Mouse (Mus musculus) ES-E14 (cell line): ENCODE measurements around the gene Tmem132c. TPM values are rescaled to one million over a fixed set of nuclear protein-coding genes. Genes with fewer than 3 reads are reported as not detected.
A peak's percentile ranks its signal among the peaks of the same experiment; 100 is the strongest.

Experiments
- DNase-seq: peaks from one replicate; pipeline ENCODE4 v3.0.0-alpha.2; 2013; ENCODE audit warnings: low read depth, low spot score
- H3K27ac ChIP-seq: 2 replicates; pipeline ENCODE4 v1.5.1; 2012; ENCODE audit warnings: low read depth, mild to moderate bottlenecking, low read length, moderate library complexity, mixed read lengths; ENCODE audit not compliant: poor library complexity, insufficient read depth, severe bottlenecking
- H3K36me3 ChIP-seq: 2 replicates; pipeline ENCODE4 v1.6.1; 2012; ENCODE audit warnings: mild to moderate bottlenecking, low read length, moderate library complexity, mixed read lengths; ENCODE audit not compliant: control insufficient read depth, poor library complexity, insufficient read depth, severe bottlenecking
- H3K4me1 ChIP-seq, 2 experiments: fragments of 150-350 bp in 1 of 2; sonication (generic) in 1 of 2; 2 replicates each; pipeline ENCODE4 v1.6.1; 2012; ENCODE audit warnings: low read length in 2 of 2, mild to moderate bottlenecking in 1 of 2, mixed read lengths in 1 of 2; ENCODE audit not compliant: control insufficient read depth in 2 of 2, insufficient read depth in 2 of 2, poor library complexity in 1 of 2
- H3K4me3 ChIP-seq, 2 experiments: fragments of 150-350 bp in 1 of 2; sonication (generic) in 1 of 2; 2 replicates each; pipeline ENCODE4 v1.5.1; 2012; ENCODE audit warnings: low read length in 2 of 2, low read depth in 1 of 2, mild to moderate bottlenecking in 1 of 2, mixed read lengths in 1 of 2; ENCODE audit not compliant: insufficient read depth in 1 of 2, poor library complexity in 1 of 2, severe bottlenecking in 1 of 2
- H3K9ac ChIP-seq: 2 replicates; pipeline ENCODE4 v1.6.1; 2012; ENCODE audit warnings: low read depth, mild to moderate bottlenecking, low read length, mixed read lengths; ENCODE audit not compliant: poor library complexity, insufficient read depth, severe bottlenecking
- H3K9me3 ChIP-seq: fragments of 150-350 bp; sonication (generic); 2 replicates; pipeline ENCODE4 v1.6.1; 2012; ENCODE audit warnings: low read depth, mild to moderate bottlenecking, low read length; ENCODE audit not compliant: control insufficient read depth, insufficient read depth
- CHD2 ChIP-seq: IDR thresholded peaks from 2 replicates; pipeline ENCODE4 v1.6.1; 2014; ENCODE audit warnings: mild to moderate bottlenecking, low read depth, low read length, inconsistent platforms
- HCFC1 ChIP-seq: IDR thresholded peaks from 2 replicates; pipeline ENCODE4 v1.6.1; 2012; ENCODE audit warnings: low read length, inconsistent platforms, borderline replicate concordance; ENCODE audit not compliant: insufficient read depth
- MAFK ChIP-seq: IDR thresholded peaks from 2 replicates; pipeline ENCODE4 v1.6.1; 2014; ENCODE audit warnings: mild to moderate bottlenecking, low read depth, low read length, inconsistent platforms; ENCODE audit not compliant: insufficient read depth
- ZC3H11A ChIP-seq: IDR thresholded peaks from 2 replicates; pipeline ENCODE4 v1.6.1; 2012; ENCODE audit warnings: low read depth, mild to moderate bottlenecking, inconsistent platforms, low read length, borderline replicate concordance
- ZNF384 ChIP-seq: IDR thresholded peaks from 2 replicates; pipeline ENCODE4 v1.6.1; 2012; ENCODE audit warnings: low read depth, low read length, inconsistent platforms
- in situ Hi-C, 2 experiments: fragments of 600-800 bp; cut with MboI; formaldehyde crosslinking; loops; one replicate each; pipeline ENCODE4 v1.15.1; 2025; ENCODE audit warnings: low sequenced_read_pairs in 2 of 2, inconsistent platforms in 1 of 2; ENCODE audit not compliant: unreplicated experiment in 2 of 2
- total RNA-seq: library from RNA; depleted of rRNA; stranded (reverse); fragments of 300-350 nt; gene quantifications from 2 replicates; pipeline ENCODE4 v1.2.3, GENCODE M21; 2012

Gene Tmem132c
- total RNA-seq, 1 experiment: 0.71 TPM

DNA sequence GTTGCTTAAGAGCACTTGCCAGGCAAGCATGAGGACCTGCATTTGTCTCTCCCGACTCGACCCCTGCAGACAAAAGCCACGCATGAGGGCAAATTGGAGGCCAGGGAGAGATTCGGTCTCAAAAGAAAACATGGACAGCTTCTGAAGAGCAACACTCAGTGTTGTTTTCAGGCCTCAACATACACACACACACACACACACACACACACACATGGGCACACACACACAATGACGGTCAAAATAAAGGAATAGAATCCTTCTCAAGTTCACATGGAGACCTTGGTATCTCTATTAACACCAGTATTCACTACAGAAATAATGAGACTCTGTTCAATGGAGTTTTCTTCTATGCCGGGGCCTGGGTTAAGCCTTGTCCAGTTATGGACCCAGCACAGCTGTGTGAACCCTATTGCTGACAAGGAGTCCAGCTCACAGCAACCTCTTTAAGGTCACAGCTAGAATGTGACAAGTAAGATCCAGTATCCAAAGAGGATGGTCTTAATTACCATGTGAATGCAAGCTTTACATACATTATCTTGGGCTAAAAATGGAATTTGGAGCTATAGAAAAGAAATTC is 325.6 kb downstream of the Tmem132c start:
- H3K4me3 ChIP-seq: no peak overlapping the region
- in situ Hi-C loops: no loop called here
- H3K36me3 ChIP-seq: no peaks in the 10 kb centered on the region
- H3K9ac ChIP-seq: no peak overlapping the region
- no peak overlapping the region for H3K27ac ChIP-seq
- H3K9me3 ChIP-seq: no peaks in the 10 kb centered on the region
- TF ChIP-seq CHD2: no peak
- no peak for TF ChIP-seq MAFK
- TF ChIP-seq ZNF384: no peak
- no peak for TF ChIP-seq HCFC1
- no peak for TF ChIP-seq ZC3H11A
- DNase-seq: no peak
- H3K4me1 ChIP-seq: no peaks in the 10 kb centered on the region

DNA sequence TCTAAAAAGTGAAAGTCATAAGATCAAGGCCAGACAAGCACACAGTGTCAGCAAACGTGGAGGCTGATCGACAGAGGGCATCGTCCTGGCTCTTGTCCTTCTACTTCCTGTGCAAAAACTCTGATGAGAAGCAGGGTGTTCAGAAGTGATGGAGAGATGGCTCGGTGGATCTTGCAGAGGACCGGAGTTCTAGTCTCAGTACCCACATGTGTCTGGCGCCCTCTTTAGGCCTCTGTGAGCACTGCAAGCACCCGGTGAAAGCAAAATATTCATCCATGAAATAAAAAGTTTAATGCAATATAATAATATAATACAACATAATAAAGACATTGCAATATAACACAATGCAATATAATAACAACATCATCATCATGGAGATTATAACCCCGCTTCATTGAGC is 335.8 kb downstream of the Tmem132c start:
- no peaks in the 10 kb centered on the region for H3K9me3 ChIP-seq
- H3K9ac ChIP-seq: no peak overlapping the region
- TF ChIP-seq ZC3H11A (peak; percentile 24; the same call in 1 of the 2 replicates), MAFK (no peak)
- H3K36me3 ChIP-seq: no peaks in the 10 kb centered on the region
- peaks cover 0 to 5% of the 10 kb centered on the region in 2 experiments; a peak in 1 of 4 replicates for H3K4me1 ChIP-seq
- no peak for DNase-seq
- in situ Hi-C loops: no loop called here
- no peak overlapping the region for H3K27ac ChIP-seq
- H3K4me3 ChIP-seq: no peak overlapping the region

DNA sequence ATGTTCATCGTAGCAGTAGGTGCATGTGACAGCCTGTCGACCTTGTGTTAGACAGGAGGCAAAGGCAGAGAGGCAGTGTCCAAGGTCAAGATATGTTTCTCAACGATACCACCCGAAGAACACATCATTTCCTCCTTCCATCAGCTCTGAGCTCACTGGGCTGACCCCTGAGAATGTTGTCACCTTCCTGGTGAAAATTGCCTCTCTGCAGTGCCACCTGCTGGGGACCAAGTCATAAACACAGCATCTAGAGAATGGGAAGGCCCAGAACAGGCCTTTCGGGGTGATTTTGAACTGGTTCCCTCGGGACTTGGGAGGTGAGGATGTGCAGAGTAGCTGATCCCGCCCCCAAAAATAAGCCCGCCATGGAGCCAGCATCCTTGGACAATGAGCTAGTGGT is 342.1 kb downstream of the Tmem132c start:
- no peak overlapping the region for H3K27ac ChIP-seq
- in situ Hi-C loops: no loop called here
- DNase-seq: no peak
- H3K36me3 ChIP-seq: no peaks in the 10 kb centered on the region
- no peak overlapping the region for H3K4me3 ChIP-seq
- H3K9ac ChIP-seq: no peak overlapping the region
- H3K4me1 ChIP-seq: peaks cover 0 to 2% of the 10 kb centered on the region in 2 experiments; a peak in 1 of 4 replicates
- no peaks in the 10 kb centered on the region for H3K9me3 ChIP-seq
- TF ChIP-seq MAFK (no peak), CHD2 (no peak), ZNF384 (no peak), ZC3H11A (no peak), HCFC1 (no peak)

DNA sequence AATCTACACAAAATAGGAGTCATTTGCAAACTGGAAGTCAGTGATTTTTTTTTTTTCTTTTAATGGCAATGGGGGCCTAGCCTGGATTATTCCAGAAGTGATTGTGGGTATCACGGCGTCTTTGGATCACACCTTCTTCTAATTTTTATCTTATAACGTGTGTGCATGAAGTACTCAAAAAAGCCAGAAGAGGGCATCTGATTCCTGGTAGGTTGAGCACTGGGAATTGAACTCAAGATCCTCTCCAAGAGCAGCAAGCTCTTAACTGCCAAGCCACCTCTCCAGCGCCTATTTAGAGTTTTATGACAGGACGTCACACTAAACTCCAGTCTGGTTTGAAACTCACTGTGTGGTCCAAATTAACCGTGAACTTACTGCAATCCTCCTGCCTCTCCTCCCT is 346.2 kb downstream of the Tmem132c start:
- H3K27ac ChIP-seq: no peak overlapping the region
- H3K9ac ChIP-seq: no peak overlapping the region
- no peak overlapping the region for H3K4me3 ChIP-seq
- TF ChIP-seq ZNF384 (no peak), MAFK (no peak), ZC3H11A (no peak), CHD2 (no peak), HCFC1 (no peak)
- H3K36me3 ChIP-seq: 0 out of 2 replicates have a peak, but pooled peaks cover 3% of the 10 kb centered on the region
- H3K9me3 ChIP-seq: no peaks in the 10 kb centered on the region
- DNase-seq: peak; percentile 24
- H3K4me1 ChIP-seq: no peaks in the 10 kb centered on the region
- in situ Hi-C loops: no loop called here

DNA sequence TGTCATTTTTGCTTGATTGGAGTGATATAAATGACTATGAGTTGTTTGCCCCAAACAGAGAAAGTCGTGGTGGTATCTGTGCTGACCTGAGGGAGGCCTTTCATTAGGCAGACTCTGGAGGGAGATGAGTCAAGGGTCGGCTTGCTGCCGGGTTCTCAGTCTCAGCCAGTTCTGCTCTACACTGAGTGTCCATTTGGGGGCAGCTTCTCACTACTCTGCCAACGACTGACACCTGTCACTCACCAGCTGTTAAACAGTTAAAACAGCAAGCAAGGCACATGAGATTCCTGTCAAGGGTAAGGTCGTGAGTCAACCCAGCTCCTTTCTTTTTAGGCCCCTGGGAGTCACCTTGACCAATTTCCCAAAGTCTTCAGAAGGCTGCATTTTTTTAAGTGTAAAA is 350.8 kb downstream of the Tmem132c start:
- no peak overlapping the region for H3K4me3 ChIP-seq
- no peak overlapping the region for H3K9ac ChIP-seq
- TF ChIP-seq ZNF384 (no peak), HCFC1 (no peak), MAFK (no peak)
- H3K9me3 ChIP-seq: no peaks in the 10 kb centered on the region
- peaks cover 39% of the 10 kb centered on the region for H3K36me3 ChIP-seq
- H3K27ac ChIP-seq: no peak overlapping the region
- peaks cover 0 to 4% of the 10 kb centered on the region in 2 experiments; a peak in 1 of 4 replicates for H3K4me1 ChIP-seq
- in situ Hi-C loops: no loop called here
- DNase-seq: no peak
